Mouse (Mus musculus): ENCODE results near the gene Igf1r. TPM values are rescaled to one million over a fixed set of nuclear protein-coding genes. Genes with fewer than 3 reads are reported as not detected.

Gene Igf1r
- polyA plus RNA-seq, 1 experiment: 9.8 TPM

- no peak overlapping the region for H3K4me3 ChIP-seq (ENCODE audit: insufficient read depth, poor library complexity, severe bottlenecking)
- peaks cover 11% of the 10 kb centered on the region for H3K79me3 ChIP-seq (ENCODE audit: low read depth)
- no peaks in the 10 kb centered on the region for H3K27me3 ChIP-seq (ENCODE audit: control insufficient read depth, insufficient read depth, insufficient read length)
- no peak for TF ChIP-seq USF1 (IDR thresholded peaks at IDR 0.05; ENCODE audit: low read depth)
- TF ChIP-seq MYOG (IDR thresholded peaks at IDR 0.05; ENCODE audit: control insufficient read depth, extremely low read depth, insufficient read length): no peak
- TF ChIP-seq MAX (IDR thresholded peaks at IDR 0.05): no peak
- no peak for TF ChIP-seq CEBPB (IDR thresholded peaks at IDR 0.05; ENCODE audit: low read depth)
- no peak for TF ChIP-seq MYOD1 (IDR thresholded peaks at IDR 0.05; ENCODE audit: control insufficient read depth, insufficient read length, low read depth)
- no peak for TF ChIP-seq FOSL1 (IDR thresholded peaks at IDR 0.05; ENCODE audit: insufficient read depth, low read length, poor library complexity, severe bottlenecking)
- no peak for TF ChIP-seq CTCF (IDR thresholded peaks at IDR 0.05; ENCODE audit: control insufficient read depth, insufficient read depth, insufficient read length)
- no peaks in the 10 kb centered on the region for H3K36me3 ChIP-seq (ENCODE audit: control insufficient read depth, insufficient read depth)
- H3K79me2 ChIP-seq (ENCODE audit: control insufficient read depth, insufficient read depth): peaks cover 52% of the 10 kb centered on the region
- H3ac ChIP-seq (ENCODE audit: control insufficient read depth, insufficient read length, low read depth): no peak overlapping the region
Observed at GRCm38 (mm10) chr7:68049048-68049447, 96.4 kb downstream of the Igf1r start.

- Histone ChIP-seq H3K79me3 (ENCODE audit: low read depth) (peaks cover 4% of the 10 kb centered on the region), H3ac (ENCODE audit: control insufficient read depth, insufficient read length, low read depth) (no peak overlapping the region), H3K4me3 (ENCODE audit: insufficient read depth, poor library complexity, severe bottlenecking) (no peak overlapping the region), H3K27me3 (ENCODE audit: control insufficient read depth, insufficient read depth, insufficient read length) (no peaks in the 10 kb centered on the region), H3K36me3 (ENCODE audit: control insufficient read depth, insufficient read depth) (no peaks in the 10 kb centered on the region), H3K79me2 (ENCODE audit: control insufficient read depth, insufficient read depth) (peaks cover 47% of the 10 kb centered on the region)
- TF ChIP-seq MYOG (IDR thresholded peaks at IDR 0.05; ENCODE audit: control insufficient read depth, extremely low read depth, insufficient read length): no peak
- TF ChIP-seq USF1 (IDR thresholded peaks at IDR 0.05; ENCODE audit: low read depth): peak; percentile 57
Observed at GRCm38 (mm10) chr7:68053002-68053624, 100.5 kb downstream of the Igf1r start.

GRCm38 (mm10) chr7:68054498-68054897, 101.9 kb downstream of the Igf1r start:
- Histone ChIP-seq H3K27me3 (ENCODE audit: control insufficient read depth, insufficient read depth, insufficient read length) (no peaks in the 10 kb centered on the region), H3ac (ENCODE audit: control insufficient read depth, insufficient read length, low read depth) (no peak overlapping the region), H3K79me2 (ENCODE audit: control insufficient read depth, insufficient read depth) (peaks cover 33% of the 10 kb centered on the region), H3K36me3 (ENCODE audit: control insufficient read depth, insufficient read depth) (no peaks in the 10 kb centered on the region), H3K4me3 (ENCODE audit: insufficient read depth, poor library complexity, severe bottlenecking) (no peak overlapping the region), H3K79me3 (ENCODE audit: low read depth) (peaks cover 2% of the 10 kb centered on the region)
- TF ChIP-seq FOSL1 (IDR thresholded peaks at IDR 0.05; ENCODE audit: insufficient read depth, low read length, poor library complexity, severe bottlenecking) (no peak), MYOD1 (IDR thresholded peaks at IDR 0.05; ENCODE audit: control insufficient read depth, insufficient read length, low read depth) (no peak), MYOG (IDR thresholded peaks at IDR 0.05; ENCODE audit: control insufficient read depth, extremely low read depth, insufficient read length) (no peak)

GRCm38 (mm10) chr7:68054956-68055355, 102.3 kb downstream of the Igf1r start:
- peaks cover 2% of the 10 kb centered on the region for H3K79me3 ChIP-seq (ENCODE audit: low read depth)
- TF ChIP-seq FOSL1 (IDR thresholded peaks at IDR 0.05; ENCODE audit: insufficient read depth, low read length, poor library complexity, severe bottlenecking) (no peak), CTCF (IDR thresholded peaks at IDR 0.05; ENCODE audit: control insufficient read depth, insufficient read depth, insufficient read length) (peak; percentile 43)
- no peaks in the 10 kb centered on the region for H3K36me3 ChIP-seq (ENCODE audit: control insufficient read depth, insufficient read depth)
- H3K27me3 ChIP-seq (ENCODE audit: control insufficient read depth, insufficient read depth, insufficient read length): no peaks in the 10 kb centered on the region
- no peak overlapping the region for H3K4me3 ChIP-seq (ENCODE audit: insufficient read depth, poor library complexity, severe bottlenecking)
- peaks cover 31% of the 10 kb centered on the region for H3K79me2 ChIP-seq (ENCODE audit: control insufficient read depth, insufficient read depth)
- no peak overlapping the region for H3ac ChIP-seq (ENCODE audit: control insufficient read depth, insufficient read length, low read depth)

GRCm38 (mm10) chr7:68057010-68057409, 104.4 kb downstream of the Igf1r start:
- Histone ChIP-seq H3ac (ENCODE audit: control insufficient read depth, insufficient read length, low read depth) (no peak overlapping the region), H3K79me3 (ENCODE audit: low read depth) (peaks cover 2% of the 10 kb centered on the region), H3K79me2 (ENCODE audit: control insufficient read depth, insufficient read depth) (peaks cover 23% of the 10 kb centered on the region), H3K4me3 (ENCODE audit: insufficient read depth, poor library complexity, severe bottlenecking) (no peak overlapping the region), H3K27me3 (ENCODE audit: control insufficient read depth, insufficient read depth, insufficient read length) (no peaks in the 10 kb centered on the region), H3K36me3 (ENCODE audit: control insufficient read depth, insufficient read depth) (no peaks in the 10 kb centered on the region)
- TF ChIP-seq FOSL1 (IDR thresholded peaks at IDR 0.05; ENCODE audit: insufficient read depth, low read length, poor library complexity, severe bottlenecking) (no peak), MYOD1 (IDR thresholded peaks at IDR 0.05; ENCODE audit: control insufficient read depth, insufficient read length, low read depth) (no peak), MAX (IDR thresholded peaks at IDR 0.05) (no peak), CEBPB (IDR thresholded peaks at IDR 0.05; ENCODE audit: low read depth) (no peak)

GRCm38 (mm10) chr7:68059690-68060089, 107.1 kb downstream of the Igf1r start:
- no peak overlapping the region for H3ac ChIP-seq (ENCODE audit: control insufficient read depth, insufficient read length, low read depth)
- no peak overlapping the region for H3K4me3 ChIP-seq (ENCODE audit: insufficient read depth, poor library complexity, severe bottlenecking)
- no peaks in the 10 kb centered on the region for H3K36me3 ChIP-seq (ENCODE audit: control insufficient read depth, insufficient read depth)
- H3K79me3 ChIP-seq (ENCODE audit: low read depth): peaks cover 2% of the 10 kb centered on the region
- TF ChIP-seq MYOD1 (IDR thresholded peaks at IDR 0.05; ENCODE audit: control insufficient read depth, insufficient read length, low read depth) (no peak), CTCF (IDR thresholded peaks at IDR 0.05; ENCODE audit: control insufficient read depth, insufficient read depth, insufficient read length) (no peak), USF1 (IDR thresholded peaks at IDR 0.05; ENCODE audit: low read depth) (no peak), MYOG (IDR thresholded peaks at IDR 0.05; ENCODE audit: control insufficient read depth, extremely low read depth, insufficient read length) (no peak), CEBPB (IDR thresholded peaks at IDR 0.05; ENCODE audit: low read depth) (no peak), MAX (IDR thresholded peaks at IDR 0.05) (no peak)
- H3K79me2 ChIP-seq (ENCODE audit: control insufficient read depth, insufficient read depth): peaks cover 25% of the 10 kb centered on the region
- H3K27me3 ChIP-seq (ENCODE audit: control insufficient read depth, insufficient read depth, insufficient read length): no peaks in the 10 kb centered on the region
